Mouse (Mus musculus): Measurements from ENCODE around the gene Ube2j1.

Gene Ube2j1

DNA sequence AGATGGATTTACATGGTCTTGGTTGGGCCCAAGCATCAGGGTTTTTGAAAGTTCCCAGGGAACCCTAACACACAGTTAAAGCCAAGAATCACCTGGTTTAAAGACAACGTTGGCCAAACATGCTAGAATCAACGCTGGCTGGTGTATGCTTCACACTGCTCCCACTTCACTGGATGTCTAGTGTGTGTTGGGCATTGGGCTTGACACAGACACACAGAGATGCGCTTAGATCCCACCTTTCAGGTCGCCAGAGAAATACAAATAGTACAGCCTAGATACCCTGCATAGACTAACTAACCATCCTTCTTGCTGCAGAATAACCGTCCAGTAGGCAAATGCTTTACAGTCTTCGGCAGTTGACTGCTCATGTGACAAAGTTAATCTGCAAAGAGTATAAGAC, 39.1 kb downstream of the Ube2j1 start:
- DNase-seq (ENCODE audit: low spot score in 2 of 2) = no peak

DNA sequence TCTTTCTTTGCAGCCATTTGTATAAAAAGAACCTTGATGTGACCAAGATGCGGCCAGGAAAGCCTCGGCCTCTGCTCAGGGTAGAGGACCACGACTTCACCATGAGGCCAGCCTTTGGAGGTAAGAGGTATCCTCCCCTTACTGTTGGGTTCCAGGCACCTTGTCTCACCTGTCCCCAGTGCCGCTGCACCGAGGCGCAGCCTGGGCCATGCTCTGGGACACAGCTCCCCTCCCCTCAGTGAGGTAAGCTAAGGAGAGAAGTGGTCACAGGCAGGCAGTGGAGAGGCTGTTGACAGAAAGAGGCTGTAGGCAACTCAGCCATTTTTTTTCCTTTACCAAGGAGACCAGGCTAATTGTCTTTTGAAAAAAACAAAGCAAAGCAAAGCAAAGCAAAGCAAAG, 40.1 kb downstream of the Ube2j1 start:
- DNase-seq (ENCODE audit: low spot score in 2 of 2) = no peak

DNA sequence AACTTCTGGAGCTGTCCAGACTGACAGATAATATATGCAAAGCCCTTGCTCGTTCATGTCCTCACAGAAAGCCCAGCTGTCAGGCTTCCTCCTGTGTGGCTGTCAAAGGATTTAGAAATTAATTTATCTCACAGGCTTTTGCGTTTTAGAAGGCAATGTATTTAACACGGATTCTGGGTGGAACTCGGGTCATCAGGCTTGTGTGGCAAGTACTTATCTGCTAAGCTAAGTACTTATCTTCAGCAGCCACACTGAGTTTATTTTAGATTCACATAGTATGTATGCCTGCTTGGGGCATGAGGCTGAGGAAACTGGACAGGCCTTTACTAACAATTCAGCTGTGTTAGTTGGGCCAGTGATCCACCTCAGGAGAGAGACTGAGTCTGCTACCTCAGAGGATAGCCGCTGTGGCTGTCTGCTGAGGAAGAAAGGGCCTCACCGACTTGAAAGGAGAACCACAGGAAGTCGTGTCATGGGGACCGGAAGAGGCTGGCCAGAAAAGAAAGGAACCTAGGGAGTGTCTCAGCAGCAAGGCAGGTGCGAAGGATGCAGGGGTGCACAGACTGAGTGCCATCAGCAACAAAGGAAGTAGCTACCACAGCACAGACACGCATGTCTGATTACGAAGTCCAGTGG, 41.4 kb downstream of the Ube2j1 start:
- DNase-seq (ENCODE audit: low spot score in 2 of 2) = no peak

DNA sequence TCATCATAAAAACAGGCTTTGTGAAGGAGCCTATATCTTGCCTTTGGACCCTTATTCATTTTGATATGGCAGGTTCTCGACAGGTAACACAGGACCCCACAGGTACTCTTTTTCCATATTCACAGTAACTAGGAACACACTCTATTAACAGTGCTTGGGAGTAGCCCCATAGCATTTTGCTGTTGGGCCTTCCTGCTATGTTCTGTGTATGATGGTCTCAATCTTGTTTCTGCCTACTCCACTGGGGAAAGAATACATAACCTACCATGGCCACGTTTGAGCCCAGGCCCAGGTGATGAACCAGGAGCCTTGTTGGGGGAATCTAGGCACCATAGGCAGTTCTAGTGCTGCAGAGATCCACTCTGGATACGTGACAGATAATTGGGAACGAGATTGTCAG, 43.2 kb downstream of the Ube2j1 start:
- no peak for DNase-seq (ENCODE audit: low spot score in 2 of 2)

DNA sequence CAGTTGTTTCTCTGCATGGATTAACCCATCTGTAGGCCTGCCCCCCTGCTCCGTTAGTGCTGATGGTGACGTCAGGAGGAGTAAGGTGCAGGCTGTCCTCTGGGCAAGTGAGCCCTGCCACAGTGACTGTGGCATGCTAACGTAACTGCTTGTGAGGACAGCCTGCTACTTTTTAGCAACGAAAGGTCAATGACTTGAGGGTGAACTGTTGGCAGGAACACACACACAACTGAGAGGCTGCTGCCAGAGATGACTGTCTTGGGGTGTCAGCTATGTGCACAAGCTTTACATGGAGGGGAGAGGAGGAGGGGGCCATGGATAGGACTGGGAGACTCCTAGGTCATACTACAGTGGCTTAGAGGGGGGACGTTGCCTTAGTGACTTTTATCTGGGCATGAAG, 43.6 kb downstream of the Ube2j1 start:
- no peak for DNase-seq (ENCODE audit: low spot score in 2 of 2)

DNA sequence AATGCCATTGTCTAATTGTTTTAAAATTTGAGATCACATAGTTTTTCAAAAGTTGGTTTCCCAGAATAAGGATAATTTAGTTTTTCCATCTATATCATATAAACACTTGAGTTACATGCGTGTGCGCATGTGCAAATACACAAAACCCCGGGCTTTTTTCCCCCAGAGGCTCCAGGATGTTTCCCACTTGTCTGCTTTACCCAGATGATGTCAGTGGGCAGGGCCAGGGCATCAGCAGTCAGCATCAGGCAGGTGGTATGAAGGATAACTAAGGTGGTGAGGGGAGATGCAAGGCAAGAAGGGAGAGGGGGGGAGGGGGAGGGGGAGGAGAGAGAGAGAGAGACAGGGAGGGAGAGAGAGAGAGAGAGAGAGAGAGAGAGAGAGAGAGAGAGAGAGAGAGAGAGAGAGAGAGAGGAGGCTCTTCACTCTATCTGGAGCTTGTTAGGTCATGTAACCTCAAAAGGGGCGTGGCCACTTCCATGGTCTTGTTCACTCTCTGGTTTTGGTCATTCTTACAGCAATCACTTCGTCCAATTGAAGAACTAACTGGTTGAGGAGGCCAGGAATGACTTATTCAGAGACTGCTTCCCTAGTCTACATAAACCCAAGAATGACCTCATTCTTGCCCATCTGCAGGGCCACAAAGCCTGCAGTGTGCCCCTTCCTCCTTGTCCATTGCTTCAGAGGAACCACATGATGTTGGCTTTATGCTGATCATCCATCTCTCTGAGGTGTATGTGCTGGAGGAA, 44.7 kb downstream of the Ube2j1 start:
- DNase-seq (ENCODE audit: low spot score in 2 of 2) = no peak

DNA sequence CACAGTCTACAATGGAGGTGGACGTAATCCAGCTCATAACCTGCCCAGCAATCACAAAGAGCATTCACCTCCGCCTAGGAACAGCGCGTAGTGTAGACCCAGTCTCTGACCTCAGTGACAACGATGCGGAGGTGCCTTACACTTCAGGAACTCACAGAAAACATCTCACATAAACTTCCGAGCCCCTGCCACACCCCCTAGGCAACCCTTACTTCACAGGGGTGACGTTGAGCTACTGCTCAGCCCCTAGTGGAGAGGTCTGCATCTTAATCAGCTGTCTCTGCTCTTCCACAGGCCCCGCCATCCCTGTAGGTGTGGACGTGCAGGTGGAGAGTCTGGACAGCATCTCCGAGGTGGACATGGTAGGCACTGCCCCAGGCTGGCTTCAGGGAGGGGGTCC, 45.9 kb downstream of the Ube2j1 start:
- DNase-seq (ENCODE audit: low spot score in 2 of 2) = no peak

DNA sequence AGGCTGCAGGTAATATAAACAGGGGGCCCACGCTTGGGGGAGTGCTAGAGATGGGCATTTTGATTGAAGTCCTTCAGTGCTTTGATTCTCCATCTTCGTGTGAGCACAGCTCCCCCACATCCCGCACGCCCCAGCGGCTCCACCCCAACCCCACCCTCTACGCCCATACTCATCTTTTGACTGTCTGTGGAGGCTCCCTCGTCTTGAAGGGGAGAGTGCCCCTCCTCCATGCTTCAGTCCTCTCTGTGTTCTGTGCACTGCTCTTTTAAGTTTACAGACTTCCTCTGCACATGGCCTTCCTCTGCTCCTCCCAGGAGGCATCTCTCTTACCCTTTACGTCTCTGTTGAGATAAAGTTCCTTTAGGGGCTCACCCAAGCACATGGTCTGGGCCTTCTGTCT, 46.5 kb downstream of the Ube2j1 start:
- DNase-seq (ENCODE audit: low spot score in 2 of 2) = no peak

DNA sequence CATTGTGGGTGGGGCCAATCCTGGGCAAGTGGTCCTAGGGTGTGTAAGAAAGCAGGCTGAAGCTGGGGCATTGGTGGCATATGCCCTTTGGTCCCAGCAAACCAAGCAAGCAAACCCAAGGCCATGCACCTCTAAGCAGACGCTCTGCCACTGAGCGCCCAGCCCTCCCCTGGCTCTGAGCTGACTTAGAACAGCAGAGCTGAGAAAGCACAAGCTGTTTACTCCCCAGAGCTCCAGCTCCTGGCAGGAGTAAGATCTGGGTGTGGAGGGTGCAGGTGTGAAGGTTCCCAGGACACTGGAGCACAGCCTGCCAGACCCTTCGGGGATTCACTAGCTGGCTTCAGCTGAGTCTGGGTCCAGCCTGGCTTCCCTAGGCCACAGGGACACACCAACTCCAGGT, 47.3 kb downstream of the Ube2j1 start:
- DNase-seq (ENCODE audit: low spot score in 2 of 2) = no peak

DNA sequence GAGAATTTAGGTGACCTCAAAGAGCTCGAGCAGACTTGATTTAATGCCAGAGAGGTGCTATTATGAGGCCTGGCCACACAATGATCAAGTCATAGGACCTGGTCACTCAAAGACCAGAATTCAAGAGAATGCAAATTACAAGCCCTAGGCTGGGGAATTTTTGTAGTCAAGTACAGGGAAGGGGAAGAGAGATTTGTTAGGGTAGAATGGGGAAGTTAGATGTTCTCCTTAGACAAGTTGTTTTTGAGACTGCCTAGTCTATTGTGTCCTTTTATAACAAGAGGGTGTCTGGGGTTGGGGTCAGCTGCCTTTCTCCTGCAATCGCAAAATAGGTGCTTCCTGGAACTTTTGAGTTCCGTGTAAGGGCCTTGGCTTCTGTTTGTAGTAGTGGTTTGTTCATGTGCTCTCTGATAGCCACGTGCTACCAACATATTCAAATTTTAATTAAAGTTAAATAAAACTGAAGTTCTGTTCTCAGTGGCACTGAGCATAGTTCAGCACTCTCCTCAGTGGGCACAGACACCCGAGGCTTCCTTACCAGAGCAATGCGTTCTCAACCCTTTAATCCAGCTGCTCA, 68.0 kb downstream of the Ube2j1 start:
- no peak for DNase-seq (ENCODE audit: low spot score in 2 of 2)

All from right cerebral cortex, adult 2 months (tissue).